Mouse (Mus musculus): ENCODE measurements around the gene Ddx28.
"Not testable (repeated sequence)": the region's sequence is repeated elsewhere in the genome, so short reads cannot be mapped to it uniquely, and the experiment has no call there.

Gene Ddx28

DNA sequence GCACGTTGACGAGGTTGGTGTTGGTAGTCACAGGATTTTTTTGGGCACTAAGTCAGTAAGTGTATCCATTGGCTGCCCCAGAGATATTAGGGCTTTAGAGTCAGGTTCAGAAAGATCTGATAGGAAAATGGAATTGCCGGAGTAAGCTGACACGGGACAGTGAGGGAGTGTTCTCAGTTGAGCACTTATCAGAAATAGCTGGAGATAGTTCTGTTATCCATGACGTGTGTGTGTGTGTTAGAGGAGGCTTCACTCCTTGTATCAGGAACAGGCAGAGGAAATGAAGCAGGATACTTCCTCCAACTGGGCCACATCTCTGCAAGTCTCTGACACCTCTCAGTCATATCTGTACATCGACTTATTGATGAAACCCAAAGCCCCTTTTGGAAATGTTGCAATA lies 4.6 kb upstream of the Ddx28 start:
- DNase-seq (ENCODE audit: extremely low read depth, low read depth, low spot score): no peak

DNA sequence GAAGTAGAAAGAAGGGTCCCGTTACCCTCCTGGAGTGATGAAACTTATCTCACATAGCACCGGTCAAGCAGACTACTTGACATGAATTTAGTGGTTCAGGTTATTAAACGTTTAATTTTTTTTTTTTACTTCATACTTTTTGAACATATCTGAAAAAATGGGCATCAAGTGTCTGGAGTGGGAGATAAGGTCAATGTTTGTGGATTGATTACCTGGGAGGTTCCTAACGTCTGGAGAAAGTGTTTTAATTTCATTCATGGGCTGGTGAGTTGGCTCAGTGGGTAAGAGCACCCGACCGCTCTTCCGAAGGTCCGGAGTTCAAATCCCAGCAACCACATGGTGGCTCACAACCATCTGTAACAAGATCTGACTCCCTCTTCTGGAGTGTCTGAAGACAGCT lies 521 bp upstream of the Ddx28 start:
- DNase-seq (ENCODE audit: extremely low read depth, low read depth, low spot score): not testable (repeated sequence)

GRCm38 (mm10) chr8:106010748-106011642 lies 687 bp downstream of the Ddx28 start:
- peak; percentile 51 for DNase-seq (ENCODE audit: extremely low read depth, low read depth, low spot score)

DNA sequence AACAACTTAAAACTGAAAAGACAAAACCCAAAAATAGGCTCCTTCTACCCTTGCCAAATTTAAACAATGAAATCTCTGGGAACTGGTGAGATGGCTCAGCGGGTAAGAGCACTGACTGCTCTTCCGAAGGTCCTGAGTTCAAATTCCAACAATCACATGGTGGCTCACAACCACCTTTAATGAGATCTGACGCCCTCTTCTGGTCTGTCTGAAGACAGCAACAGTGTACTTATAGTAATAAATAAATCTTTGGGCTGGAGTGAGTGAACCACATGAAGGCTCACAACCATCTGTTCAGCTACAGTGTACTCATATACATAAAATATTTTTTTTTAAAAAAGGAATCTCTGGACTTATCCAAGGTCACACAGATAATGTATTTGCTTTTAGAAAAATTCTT lies 3.8 kb downstream of the Ddx28 start:
- not testable (repeated sequence) for DNase-seq (ENCODE audit: extremely low read depth, low read depth, low spot score)

- DNase-seq (ENCODE audit: extremely low read depth, low read depth, low spot score): no peak
Measured at GRCm38 (mm10) chr8:106007135-106007534, 4.5 kb downstream of the Ddx28 start.

DNA sequence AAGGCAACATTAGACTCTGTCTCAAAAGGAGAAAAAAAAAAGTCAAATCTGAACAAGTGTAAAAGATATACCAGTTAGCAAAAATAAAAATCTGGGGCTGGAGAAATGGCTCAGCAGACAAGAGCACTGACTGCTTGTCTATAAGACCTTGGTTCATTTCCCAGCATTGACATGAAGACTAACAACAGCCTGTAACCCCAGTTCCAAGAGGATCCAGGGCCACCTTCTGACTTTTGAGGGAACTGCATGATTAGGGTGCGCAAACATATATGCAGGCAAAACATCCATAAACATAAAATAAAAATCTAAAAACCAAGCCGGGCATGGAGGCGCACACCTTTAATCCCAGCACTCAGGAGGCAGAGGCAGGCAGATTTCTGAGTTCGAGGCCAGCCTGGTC lies 5.3 kb downstream of the Ddx28 start:
- no peak for DNase-seq (ENCODE audit: extremely low read depth, low read depth, low spot score)

DNA sequence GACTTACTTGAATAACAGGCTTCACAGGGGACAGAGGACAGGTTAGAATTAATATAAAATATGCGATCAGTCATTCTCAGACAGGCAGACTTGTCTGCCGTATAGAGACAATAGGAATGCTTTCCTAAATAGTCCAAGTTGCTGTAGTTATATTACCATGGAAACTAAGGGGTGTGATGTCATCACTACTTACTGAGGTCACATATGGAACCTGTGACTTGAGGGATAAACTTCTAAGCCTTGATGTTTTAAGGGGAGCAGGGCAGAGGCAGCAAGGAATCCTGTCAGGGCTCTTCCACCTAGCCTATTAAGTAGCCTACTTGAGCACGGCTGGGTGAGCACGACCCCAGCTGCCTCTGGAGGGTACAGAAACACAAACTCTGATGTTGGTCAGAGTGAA lies 5.8 kb downstream of the Ddx28 start, which contains the start of gene Dpep2nb:
Gene Dpep2nb (minus strand): TSS at position 101 of the 400 bp plus-strand sequence.
- DNase-seq (ENCODE audit: extremely low read depth, low read depth, low spot score): no peak

- DNase-seq (ENCODE audit: extremely low read depth, low read depth, low spot score): no peak
Measured at GRCm38 (mm10) chr8:106004538-106005207, 7.0 kb downstream of the Ddx28 start.

- DNase-seq (ENCODE audit: extremely low read depth, low read depth, low spot score): no peak
Measured at GRCm38 (mm10) chr8:106001908-106002307, 9.8 kb downstream of the Ddx28 start.

- no peak for DNase-seq (ENCODE audit: extremely low read depth, low read depth, low spot score)
Measured at GRCm38 (mm10) chr8:105998971-105999370, 12.7 kb downstream of the Ddx28 start.

DNA sequence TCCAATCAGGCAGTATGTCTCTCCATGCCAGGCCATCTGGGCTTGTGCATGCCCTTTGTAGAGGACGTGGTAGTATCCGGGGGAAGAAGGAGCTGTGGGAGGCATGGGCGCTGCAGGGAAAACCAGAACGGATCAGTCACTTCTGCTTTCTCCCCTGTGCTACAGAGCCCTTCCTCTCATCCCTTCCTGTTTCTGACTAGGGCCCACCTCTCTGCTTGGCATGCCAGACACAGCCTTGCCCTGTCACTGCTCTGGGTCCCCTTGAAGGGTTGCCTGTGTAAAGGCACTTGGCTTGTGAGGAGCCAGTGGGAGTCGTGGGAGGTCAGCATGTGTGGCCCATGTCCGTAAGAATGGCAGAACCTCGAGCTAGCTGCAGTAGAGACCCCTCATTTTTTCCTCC lies 15.3 kb downstream of the Ddx28 start:
- DNase-seq (ENCODE audit: extremely low read depth, low read depth, low spot score): no peak

DNA sequence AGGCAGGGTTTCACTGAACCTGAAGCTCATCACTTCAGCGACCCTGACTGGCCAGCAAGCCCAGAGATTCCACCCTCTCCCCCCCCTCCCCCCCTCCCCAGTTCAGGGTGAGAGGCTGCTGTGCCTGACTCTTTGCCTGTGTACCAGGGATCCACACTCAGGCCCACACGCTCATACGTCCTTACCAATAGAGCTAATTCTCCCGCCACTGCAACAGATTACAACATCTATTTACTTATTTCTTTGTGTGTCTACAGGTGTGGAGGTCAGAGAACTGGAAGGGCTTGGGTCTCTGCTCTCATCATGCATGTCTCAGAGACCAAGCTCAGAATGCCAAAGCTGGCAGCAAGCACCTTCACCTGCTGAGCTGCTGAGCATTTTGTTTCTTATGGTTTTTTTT lies 18.5 kb downstream of the Ddx28 start:
- no peak for DNase-seq (ENCODE audit: extremely low read depth, low read depth, low spot score)

DNA sequence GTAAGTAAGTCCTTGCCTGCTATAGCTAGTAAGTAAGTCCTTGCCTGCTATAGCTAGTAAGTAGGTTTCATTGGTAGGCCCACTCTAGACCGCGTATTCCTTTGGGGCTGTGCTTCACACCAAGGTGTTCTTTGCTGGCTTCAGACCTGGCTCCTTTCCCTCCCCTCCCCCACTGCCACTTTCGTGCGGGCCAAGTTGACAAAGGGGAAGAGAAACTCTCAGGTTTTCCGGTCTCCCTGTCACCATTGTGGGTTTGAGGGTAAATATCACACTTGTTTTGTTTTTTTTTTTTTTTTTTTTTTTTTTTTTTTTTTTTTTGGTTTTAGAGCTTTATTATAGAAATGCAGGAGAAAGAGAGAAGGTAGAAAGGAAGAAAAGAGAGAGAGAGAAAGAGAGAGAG lies 19.2 kb downstream of the Ddx28 start:
- DNase-seq (ENCODE audit: extremely low read depth, low read depth, low spot score): no peak

GRCm38 (mm10) chr8:105991546-105991945 lies 20.1 kb downstream of the Ddx28 start:
- no peak for DNase-seq (ENCODE audit: extremely low read depth, low read depth, low spot score)

GRCm38 (mm10) chr8:105990856-105991387 lies 20.8 kb downstream of the Ddx28 start, which contains the start of gene Dus2:
Gene Dus2, plus strand, starts transcription at chr8:105991337.
- no peak for DNase-seq (ENCODE audit: extremely low read depth, low read depth, low spot score)

GRCm38 (mm10) chr8:105988546-105988945 lies 23.1 kb downstream of the Ddx28 start:
- DNase-seq (ENCODE audit: extremely low read depth, low read depth, low spot score): no peak

GRCm38 (mm10) chr8:105983406-105983805 lies 28.3 kb downstream of the Ddx28 start:
- not testable (repeated sequence) for DNase-seq (ENCODE audit: extremely low read depth, low read depth, low spot score)

DNA sequence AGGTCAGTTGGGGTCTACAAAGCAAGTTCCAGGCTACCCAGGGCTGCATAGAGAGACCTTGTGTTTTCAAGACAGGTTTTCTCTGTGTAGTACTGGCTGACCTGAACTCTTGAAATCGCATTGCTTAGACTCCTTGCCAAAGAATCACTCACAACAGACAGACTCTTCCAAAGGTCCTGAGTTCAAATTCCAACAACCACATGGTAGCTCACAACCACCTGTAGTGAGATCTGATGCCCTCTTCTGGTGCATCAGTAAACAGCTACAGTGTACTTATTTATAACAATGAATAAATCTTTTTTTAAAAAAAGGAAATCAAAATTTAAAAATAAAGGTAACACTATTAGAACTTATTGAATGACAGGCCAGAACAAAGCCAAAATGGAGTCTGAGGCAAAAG lies 30.5 kb downstream of the Ddx28 start:
- DNase-seq (ENCODE audit: extremely low read depth, low read depth, low spot score): no peak

DNA sequence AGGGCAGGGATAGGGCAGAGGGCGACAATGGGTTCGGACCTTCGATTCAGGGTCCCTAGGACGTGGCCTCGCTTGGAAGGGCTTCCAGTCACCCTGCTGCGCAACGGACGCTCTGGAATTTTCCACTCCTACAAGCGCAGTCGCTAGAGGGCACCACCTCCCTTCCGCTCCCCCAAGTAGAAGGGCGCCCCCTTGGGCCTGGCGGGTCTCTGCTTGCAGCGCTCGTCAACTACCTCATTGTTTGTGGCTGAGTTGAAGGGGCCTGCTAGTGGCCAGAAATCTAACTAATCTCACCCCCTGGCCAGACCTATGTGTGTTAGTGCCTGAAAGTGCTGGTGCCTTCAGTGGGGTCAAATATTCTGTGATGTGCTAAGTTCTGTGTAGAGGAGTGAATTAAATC lies 32.4 kb downstream of the Ddx28 start, which contains the start of gene Dpep3:
Gene Dpep3 (minus strand): TSS at position 105 of the 400 bp plus-strand sequence.
- no peak for DNase-seq (ENCODE audit: extremely low read depth, low read depth, low spot score)

- no peak for DNase-seq (ENCODE audit: extremely low read depth, low read depth, low spot score)
Measured at GRCm38 (mm10) chr8:105975363-105975762, 36.3 kb downstream of the Ddx28 start.

DNA sequence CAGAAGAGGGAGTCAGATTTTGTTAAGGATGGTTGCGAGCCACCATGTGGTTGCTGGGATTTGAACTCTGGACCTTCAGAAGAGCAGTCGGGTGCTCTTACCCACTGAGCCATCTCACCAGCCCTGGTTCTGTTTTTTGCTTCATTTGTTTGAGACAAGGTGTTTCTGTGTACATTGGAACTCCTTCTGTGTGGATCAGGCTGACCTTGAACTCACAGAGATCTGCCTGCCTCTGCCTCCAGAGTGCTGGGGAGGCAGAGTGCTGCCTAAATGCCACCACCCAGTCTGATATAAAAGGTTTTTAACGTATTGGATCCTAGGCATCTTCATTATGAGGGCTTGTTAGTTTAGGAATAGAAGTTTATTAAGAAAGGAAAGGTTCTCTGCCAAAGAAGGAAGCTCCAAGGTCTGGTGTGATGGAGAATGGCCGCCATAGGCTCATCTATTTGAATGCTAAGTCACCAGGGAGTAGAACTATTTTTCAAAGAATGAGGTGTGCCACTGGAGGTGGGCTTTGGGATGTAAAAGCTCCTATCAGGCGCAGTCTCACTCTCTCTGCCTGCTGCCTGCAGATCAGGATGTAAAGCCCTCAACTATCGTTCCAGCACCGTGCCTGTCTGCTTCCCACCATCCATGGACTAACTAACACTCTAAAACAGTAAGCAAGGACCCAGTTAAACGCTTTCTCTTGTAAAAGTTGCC lies 40.5 kb downstream of the Ddx28 start:
- DNase-seq (ENCODE audit: extremely low read depth, low read depth, low spot score): no peak
